Mouse (Mus musculus) fat pad, adult 2 months (tissue): ENCODE data around the gene Ptprf.

Experiments
- DNase-seq: peaks from one replicate; pipeline ENCODE4 v3.0.0-alpha.2; 2011; ENCODE audit warnings: low read depth, low spot score; ENCODE audit errors: extremely low read depth

Ptprf gene

DNA sequence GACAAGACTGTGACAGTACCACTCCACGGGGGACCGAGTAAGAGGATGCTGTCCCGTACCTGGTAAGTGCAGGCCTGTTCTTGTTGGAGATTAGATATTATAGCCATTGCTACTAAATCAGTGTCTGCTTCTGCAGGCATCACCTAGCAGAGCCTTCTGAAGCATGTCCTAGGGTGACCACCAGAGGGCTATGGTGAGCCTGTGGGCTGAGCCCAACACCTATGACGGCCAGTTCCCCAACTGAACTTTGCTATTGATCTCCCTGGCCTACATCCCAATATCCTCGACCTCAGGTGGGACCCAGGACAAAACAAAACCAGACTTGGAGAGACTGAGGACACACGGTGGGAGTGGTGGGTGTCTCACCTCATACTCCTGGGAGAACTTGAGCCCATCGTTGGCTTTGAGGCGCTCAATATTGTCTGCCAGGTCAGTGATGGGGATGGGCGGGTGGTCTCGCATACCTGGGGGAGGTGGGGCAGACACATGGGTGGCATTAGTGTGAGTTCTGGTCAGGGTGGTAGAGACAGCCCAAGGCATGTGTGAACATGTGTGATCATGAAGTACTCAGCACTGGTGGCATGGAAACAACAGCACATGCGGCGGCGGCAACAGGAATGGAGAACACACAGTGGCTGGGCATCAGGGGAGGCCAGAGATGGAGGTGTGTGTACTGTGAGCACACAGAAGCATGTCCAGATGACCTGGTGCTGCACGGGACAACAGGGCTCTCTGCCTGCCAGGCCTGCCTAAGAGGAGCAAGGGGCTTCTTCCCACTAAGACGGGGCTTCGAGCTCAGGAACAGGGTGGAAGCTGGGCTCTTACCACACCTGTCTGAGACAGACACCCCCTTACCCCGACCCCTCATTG is 74.2 kb downstream of the Ptprf start:
- DNase-seq = no peak

DNA sequence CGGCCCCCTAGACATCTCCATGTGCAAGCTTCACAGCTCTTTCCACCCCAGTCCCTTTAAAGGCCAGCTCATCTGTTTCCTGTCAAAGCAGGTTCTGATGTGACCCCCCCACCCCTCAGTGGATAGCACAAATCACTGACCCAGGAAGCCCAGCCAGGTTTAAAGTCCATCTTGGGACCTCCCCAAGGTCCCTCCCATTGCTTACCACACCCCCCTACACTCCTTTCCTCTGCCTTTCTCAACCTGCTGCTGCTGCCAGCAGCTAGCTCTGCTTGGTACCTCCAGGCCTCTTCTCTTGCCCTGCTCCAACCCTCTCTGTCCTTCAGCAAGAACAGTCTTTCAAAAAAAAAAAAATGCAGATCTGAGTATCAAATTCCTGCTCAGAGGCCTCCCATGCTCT is 76.3 kb downstream of the Ptprf start:
- DNase-seq = no peak

DNA sequence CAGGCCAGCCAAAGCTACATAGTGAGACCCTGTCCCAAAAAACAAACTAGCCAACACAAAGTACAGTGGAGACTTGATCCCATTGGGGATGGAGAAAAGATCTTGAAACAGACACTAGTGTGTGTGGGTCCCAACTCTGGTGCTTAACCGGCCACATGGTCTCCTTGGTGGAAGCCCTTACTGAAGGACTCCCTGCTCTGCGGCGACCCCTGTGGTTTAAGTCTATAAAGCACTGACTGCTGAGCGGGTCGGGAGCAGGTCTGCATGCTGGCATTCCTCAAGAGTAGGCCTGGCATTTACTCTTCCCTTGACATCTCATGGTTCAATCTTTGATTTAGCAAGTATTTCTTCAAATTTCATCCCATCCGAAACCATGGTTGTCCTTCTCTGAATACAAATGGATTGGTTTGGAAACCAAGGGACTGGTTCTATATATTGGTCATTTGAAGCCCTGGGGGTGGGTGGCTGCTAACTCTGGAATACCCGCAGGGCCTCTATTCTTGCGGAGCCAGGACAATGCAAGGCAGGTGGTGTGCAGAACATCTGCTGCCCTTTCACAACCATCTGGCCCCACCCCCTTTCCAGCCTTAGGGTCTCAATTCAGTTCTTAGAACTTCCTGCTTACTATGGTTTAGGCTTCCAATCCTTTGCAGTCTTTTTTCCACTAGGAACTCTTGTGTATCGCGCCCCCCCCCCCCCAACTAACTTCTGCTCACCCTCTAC is 84.1 kb downstream of the Ptprf start:
- no peak for DNase-seq

DNA sequence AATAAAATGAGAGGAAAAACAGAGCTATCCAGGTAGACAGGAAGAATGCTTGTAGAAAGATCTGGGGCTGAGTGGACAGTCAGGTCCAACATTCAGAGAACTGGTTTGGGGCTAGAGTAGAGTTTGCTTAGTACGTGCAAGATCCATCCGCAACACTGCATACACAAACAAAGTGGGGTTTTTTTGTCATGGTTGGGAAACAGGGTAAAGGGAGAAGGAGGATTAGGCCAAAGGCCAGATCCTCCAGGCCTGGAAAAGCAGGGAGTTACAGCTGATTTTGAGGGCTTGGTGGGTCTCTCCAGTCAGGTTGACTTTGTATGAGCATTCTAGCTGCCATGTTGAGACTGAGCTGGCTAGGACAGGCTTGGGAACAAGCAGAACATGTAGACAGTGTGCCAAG is 85.3 kb downstream of the Ptprf start:
- DNase-seq = no peak

DNA sequence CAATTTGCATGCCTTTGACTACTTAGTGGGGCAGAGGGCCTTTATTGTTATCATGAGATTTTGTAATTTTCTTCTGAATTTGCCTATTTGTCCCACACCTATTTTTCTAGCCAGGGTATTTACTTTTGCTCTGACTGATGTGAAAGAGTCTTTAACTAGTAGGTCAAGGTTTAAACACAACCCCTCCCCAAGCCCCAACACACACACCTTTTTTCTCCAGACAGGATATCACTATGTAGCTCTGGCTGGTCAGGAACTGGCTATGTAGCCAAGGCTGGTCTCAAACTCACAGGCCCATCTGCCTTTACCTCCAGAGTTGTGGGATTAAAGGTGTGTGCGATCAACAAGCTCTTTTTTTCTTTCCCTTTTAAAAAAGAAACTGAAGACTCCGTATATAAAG is 92.1 kb downstream of the Ptprf start:
- DNase-seq = no peak

DNA sequence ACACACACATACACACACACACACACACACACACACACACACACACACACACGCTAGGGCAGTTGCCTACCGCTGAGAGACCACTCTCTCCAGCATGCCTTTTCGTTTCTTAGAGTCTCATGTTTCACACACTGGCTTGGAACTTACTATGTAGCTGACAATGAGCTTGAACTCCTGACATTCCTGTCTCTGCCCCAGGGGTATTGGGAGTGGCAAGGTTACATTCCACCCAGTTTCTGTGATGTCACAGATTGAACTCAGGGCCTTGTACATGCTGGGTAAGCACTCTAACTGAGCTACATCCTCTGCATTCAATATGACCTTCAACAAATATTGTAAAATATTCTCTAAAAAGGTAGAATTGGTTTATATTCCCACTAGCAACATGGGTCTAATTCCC is 92.6 kb downstream of the Ptprf start:
- DNase-seq = no peak

DNA sequence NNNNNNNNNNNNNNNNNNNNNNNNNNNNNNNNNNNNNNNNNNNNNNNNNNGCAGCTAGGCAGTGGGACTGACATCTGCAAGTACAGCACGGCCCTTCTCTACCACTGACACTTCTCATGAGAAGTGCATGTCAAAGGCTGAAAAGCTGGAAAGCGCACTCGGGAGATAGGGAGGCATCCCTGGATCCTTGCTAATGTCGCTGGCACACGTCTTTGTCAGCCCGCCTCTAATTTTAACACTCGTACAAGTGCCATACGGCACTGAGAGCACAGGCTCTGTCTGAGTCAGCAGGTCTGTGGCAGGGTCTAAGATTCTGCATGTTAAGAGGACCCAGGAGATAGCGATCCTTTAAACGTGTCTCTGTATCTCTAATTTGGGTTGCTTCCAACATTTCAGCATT is 95.0 kb downstream of the Ptprf start:
- no peak for DNase-seq

DNA sequence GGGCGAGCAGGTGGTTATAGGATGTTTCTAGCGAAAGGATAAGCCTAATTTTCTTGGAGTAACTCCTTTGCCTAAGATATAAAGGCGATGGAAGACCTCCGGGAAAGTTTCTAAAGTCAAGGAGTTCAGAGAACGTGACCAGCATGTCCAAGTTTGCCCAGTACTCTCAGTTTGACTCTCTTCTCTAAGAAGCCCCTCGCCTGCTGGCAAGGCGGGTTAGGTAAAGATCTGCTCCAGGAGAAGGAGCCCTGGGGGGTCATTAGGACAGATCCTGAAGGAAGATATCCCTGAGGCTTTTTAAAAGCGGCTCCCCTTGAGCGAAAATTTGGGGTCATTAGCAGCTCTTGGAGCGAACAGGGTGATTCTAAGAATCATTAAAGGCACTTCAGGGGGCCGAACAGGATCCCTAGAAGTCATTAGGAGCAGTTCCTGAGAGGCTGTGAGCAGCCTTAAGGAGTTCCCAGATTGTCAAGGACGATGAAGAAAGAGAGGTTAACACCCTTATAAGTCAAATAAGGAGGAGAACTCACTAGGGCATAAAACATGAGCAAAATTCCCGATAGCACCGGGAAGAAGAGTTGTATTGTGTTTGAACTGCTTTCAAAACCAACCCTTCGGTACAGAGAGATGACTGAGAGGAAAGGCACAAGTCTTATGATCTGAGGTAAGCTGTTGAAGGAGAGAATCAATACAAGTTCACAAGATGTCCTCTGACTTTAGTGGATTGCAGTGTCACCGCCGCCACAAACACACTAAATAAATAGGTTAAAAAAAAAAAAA is 110.7 kb downstream of the Ptprf start:
- DNase-seq = no peak

DNA sequence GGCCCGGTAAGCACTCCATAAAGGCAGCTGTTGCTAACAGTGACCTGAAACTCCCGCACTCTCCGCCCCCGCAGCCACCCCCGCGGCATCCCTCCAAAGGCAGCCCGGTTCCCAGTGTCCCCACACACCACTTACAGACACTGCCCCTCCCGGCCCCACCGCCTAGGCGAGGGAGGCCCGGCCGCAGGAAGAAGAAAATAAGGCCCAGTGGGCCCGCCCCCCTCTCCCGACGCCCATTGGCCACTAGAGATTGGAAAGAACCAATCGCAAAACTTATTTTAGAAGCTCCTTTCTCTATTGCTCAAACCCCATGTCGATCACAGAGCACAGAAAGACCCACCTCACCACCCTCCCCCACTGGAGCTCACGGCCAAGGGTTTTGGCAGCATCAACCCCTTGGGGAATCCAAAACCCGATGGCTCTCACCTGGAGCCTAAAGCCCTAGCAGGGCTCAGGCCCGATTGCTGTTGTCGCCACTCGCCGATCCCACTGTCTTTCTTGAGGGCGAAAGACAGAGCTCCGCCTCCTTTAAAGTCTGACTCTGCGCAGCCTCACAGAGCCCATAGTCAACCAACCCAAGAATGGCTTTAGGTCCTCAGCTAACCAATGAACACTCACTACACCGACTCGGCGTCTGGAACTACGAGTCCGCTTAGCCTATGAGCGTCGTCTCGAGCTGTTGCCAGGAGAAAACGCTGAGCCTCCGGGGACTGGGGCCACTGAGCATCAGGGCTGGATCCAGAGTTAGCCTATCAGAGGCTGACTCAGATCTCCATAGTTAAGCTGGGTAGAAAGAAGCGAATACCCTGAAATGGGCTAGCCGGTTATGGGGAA is 111.5 kb downstream of the Ptprf start, which contains the start of gene Kdm4a:
Gene Kdm4a, minus strand, starts transcription at position 577 of the 834 bp plus-strand sequence.
- peak; percentile 94 for DNase-seq

DNA sequence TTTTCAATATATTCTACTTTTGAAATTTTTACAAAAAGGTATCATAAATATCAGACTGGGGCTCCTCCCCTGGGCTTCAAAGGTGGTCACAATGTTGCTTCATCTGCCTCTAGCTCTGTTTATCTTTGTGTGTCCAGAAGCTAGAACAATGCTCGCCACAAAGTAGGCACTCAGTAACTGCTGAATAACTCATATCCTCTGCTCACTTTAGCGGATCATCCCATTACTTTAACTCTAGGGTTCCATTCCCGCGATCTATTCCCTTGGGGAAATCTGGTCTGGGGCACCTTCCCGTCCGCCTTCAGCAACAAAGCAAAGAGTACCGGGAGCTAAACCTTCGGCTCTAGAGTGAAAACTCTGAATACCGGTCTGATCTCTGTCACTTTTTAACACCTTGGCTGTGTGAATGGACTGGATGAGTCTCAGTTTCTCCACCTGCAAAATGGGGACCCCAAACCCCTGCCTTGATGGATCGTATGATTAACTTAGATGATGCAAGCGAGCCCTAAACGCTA is 112.2 kb downstream of the Ptprf start:
- no peak for DNase-seq

DNA sequence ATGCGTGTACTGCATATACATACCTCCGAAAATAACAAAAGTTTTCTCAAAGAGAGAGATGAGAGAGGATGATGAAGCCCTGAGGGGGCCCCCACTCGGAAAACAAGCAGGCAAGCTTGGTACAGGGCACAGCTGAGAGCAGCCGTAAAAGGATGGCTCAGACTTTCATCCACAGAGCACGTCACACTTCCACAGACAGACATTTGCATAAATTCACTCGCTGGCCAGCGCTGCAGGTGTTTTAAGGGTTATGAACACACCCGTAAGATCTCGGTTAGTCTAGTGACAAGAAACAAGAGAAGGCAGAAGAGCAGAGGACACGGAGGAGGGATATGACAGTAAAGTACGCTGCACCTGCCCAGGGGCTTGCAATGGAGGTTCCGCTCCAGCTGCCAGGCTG is 118.7 kb downstream of the Ptprf start:
- DNase-seq = no peak

DNA sequence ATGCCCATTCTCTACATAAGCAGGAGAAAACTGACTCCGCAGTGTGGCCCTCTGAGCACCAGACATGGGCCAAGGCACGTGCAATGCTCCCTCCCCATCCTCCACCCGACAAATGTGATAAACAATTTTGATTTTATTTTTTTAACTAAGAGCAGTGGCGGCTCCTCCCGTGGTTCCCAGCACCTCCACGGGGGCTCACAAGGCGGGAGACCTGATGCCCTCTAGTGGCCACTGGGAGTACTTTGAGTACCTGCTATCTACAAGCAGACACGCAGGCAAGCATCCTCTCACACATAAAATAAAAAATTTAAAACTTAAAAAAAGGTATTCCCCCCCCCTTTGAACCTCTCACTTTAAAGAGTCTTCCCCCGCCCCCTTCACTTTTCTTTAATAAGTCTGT is 120.2 kb downstream of the Ptprf start:
- DNase-seq = no peak

DNA sequence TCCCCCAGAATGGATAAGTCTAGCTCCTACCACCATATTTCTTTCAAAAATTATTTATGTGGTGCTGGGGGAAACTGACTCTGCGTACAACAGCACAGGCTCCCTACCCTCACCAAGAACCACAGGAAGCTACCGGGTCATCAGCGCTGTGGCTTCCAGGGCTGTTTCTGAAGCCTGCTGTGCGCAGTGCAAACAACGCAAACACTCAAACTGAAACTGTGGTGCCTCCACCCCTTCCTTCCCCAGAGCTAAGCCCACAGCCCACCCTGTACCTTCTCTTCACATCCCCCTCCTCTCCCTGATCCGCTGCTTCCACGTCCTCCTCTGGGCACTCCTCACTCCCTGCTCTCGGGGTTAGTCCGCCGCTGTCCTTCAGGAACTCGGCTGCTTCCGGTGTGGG is 129.1 kb downstream of the Ptprf start:
- no peak for DNase-seq
